Mouse (Mus musculus): ENCODE results near the gene Arhgef10l.

DNA sequence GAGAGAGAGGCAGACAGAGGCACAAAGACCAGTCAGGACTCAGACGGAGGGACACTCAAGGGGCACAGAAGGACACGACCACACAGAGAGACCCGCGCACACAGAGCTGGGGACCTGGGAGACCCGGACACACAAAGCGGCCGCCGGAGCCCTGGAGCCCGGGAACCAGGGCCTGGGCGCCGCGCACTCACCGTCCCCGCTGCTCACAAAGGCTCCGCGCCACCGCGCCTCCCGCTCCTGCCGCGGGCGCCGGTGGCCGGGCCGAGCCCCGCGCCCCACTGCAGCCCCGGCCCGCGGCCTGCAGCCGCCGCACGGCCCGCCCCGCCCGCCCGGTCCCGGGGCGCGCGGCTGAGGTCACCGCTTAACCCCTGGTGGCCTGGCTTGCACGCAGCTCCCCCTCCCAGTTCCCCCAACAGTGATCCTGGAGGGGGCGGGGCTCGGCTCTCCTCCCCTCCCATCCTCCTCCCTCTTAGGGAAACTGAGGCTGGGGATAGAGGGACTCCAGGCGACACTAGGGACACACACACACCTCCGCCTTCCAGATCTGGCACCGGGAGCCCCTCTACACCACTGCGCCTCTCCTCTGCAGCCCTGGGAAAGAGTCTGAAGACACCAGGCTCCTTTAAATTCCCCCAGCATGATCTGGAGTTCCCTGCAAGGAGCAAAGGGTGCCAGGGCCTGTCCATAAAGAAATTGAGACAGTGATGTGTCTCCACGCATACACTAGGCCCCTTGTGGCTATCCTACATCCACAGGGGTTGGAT, 17.2 kb downstream of the Arhgef10l start:
- TF ChIP-seq CTCF (IDR thresholded peaks at IDR 0.05; ENCODE audit: insufficient read depth, low read length), result no peak
- no peak for TF ChIP-seq POLR2A (IDR thresholded peaks at IDR 0.05; ENCODE audit: borderline replicate concordance, extremely low read depth, low read depth, low read length)

Data from lung, adult 2 months (tissue).